Mouse (Mus musculus): ENCODE measurements at regions not wholly inside any gene's neighbourhood (a gene's known extent, or its start where the extent isn't known, plus 50 kb on each side); places are given as distances from the start of the nearest gene placed in this dataset.

DNA sequence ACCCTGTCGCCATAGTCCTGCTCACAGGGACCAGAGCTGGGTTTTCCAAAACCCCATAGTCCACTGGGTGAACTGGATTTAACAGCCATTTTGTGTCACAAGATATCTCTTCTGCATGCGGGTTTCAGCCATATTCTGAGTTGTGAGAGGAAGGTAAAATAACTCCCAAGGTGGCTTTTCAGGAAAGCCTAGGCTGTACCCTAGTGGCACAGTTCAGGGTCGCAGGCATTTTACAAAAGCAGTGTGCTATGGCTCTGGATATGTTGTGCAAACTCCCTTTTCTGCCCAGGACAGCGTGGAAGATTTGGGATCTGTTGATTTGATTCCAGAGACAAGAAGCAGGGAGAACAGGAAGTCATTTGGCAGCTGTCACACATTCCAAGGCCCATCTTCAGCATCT lies 588.3 kb upstream of the Mgmt start:
- Histone ChIP-seq H3K27ac (ENCODE audit: low read length) (no peak overlapping the region), H3K4me3 (ENCODE audit: low read length) (no peak overlapping the region), H3K4me1 (ENCODE audit: control insufficient read depth, insufficient read depth, low read length) (no peaks in the 10 kb centered on the region), H3K9me3 (replicated peaks; ENCODE audit: control insufficient read depth, low read length) (no peaks in the 10 kb centered on the region), H3K27me3 (ENCODE audit: control insufficient read depth, insufficient read depth, low read length) (no peaks in the 10 kb centered on the region), H3K36me3 (ENCODE audit: control insufficient read depth, insufficient read depth) (no peaks in the 10 kb centered on the region), H3K4me2 (ENCODE audit: low read depth, low read length) (no peak overlapping the region), H3K9ac (ENCODE audit: low read length) (no peak overlapping the region)
- no peak for ATAC-seq (replicated peaks; ENCODE audit: extremely low read depth, insufficient read depth, low FRiP score)
- 67% methylated on average over 4 of the region's 4 CpGs for WGBS

DNA sequence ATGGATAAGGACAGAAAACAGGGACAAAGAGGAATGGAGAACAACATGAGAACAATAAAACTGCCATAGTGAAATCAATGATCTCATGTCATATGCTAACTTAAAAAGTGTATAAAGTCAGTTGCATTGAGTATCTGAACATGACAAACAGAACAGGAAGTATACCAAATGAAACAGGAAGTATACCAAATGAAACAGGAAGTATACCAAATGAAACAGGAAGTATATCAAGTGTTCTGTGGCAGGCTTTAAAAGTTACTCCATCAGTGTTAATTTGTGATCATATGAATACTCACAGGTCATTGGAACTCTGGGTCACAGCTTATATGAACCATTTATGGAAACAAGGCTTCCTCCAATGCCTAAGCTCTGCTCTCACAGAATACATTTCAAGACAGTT lies 585.6 kb upstream of the Mgmt start:
- no peak overlapping the region for H3K4me3 ChIP-seq (ENCODE audit: low read length)
- no peaks in the 10 kb centered on the region for H3K4me1 ChIP-seq (ENCODE audit: control insufficient read depth, insufficient read depth, low read length)
- no peak overlapping the region for H3K9ac ChIP-seq (ENCODE audit: low read length)
- H3K27ac ChIP-seq (ENCODE audit: low read length) = no peak overlapping the region
- no peaks in the 10 kb centered on the region for H3K9me3 ChIP-seq (replicated peaks; ENCODE audit: control insufficient read depth, low read length)
- H3K27me3 ChIP-seq (ENCODE audit: control insufficient read depth, insufficient read depth, low read length) = no peaks in the 10 kb centered on the region
- H3K4me2 ChIP-seq (ENCODE audit: low read depth, low read length) = no peak overlapping the region
- no peaks in the 10 kb centered on the region for H3K36me3 ChIP-seq (ENCODE audit: control insufficient read depth, insufficient read depth)
- ATAC-seq (replicated peaks; ENCODE audit: extremely low read depth, insufficient read depth, low FRiP score) = no peak

- ATAC-seq (replicated peaks; ENCODE audit: extremely low read depth, insufficient read depth, low FRiP score) = 0 out of 2 replicates have a peak, but pooled peaks have one; percentile 18
- no peaks in the 10 kb centered on the region for H3K9me3 ChIP-seq (replicated peaks; ENCODE audit: control insufficient read depth, low read length)
- H3K27me3 ChIP-seq (ENCODE audit: control insufficient read depth, insufficient read depth, low read length) = no peaks in the 10 kb centered on the region
- H3K9ac ChIP-seq (ENCODE audit: low read length) = no peak overlapping the region
- H3K4me3 ChIP-seq (ENCODE audit: low read length) = no peak overlapping the region
- no peak overlapping the region for H3K27ac ChIP-seq (ENCODE audit: low read length)
- no peaks in the 10 kb centered on the region; the same call in 1 of the 2 replicates for H3K4me1 ChIP-seq (ENCODE audit: control insufficient read depth, insufficient read depth, low read length)
- no peak overlapping the region for H3K4me2 ChIP-seq (ENCODE audit: low read depth, low read length)
- H3K36me3 ChIP-seq (ENCODE audit: control insufficient read depth, insufficient read depth) = no peaks in the 10 kb centered on the region
- 55% methylated on average over 4 of the region's 4 CpGs for WGBS
These were observed 567.1 kb upstream of the Mgmt start for GRCm38 (mm10) chr7:136327281-136327680.

DNA sequence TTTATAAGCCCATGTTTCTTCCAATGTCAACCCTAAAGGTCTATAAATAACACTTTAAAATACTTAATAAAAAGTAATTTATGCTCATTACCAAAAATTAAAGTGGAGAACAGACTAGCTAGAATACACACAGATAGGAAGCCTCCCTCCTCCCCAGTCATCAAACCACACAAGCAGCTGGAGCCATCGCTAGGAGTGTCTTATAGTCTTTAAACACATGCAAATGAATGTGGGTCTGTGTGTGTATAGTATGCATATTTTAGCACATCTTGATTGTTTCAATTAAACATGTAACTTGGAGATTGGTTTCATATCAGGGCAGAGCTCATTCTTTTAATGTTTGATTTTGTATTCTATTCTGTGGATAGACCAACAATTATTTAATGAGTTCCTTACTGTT lies 564.0 kb upstream of the Mgmt start:
- H3K9ac ChIP-seq (ENCODE audit: low read length) = no peak overlapping the region
- ATAC-seq (replicated peaks; ENCODE audit: extremely low read depth, insufficient read depth, low FRiP score) = no peak
- no peaks in the 10 kb centered on the region for H3K9me3 ChIP-seq (replicated peaks; ENCODE audit: control insufficient read depth, low read length)
- H3K36me3 ChIP-seq (ENCODE audit: control insufficient read depth, insufficient read depth) = no peaks in the 10 kb centered on the region
- 80% methylated on average over 1 of the region's 1 CpGs for WGBS
- no peak overlapping the region for H3K4me2 ChIP-seq (ENCODE audit: low read depth, low read length)
- no peaks in the 10 kb centered on the region for H3K27me3 ChIP-seq (ENCODE audit: control insufficient read depth, insufficient read depth, low read length)
- H3K27ac ChIP-seq (ENCODE audit: low read length) = no peak overlapping the region
- H3K4me3 ChIP-seq (ENCODE audit: low read length) = no peak overlapping the region
- H3K4me1 ChIP-seq (ENCODE audit: control insufficient read depth, insufficient read depth, low read length) = no peaks in the 10 kb centered on the region; the same call in 1 of the 2 replicates

DNA sequence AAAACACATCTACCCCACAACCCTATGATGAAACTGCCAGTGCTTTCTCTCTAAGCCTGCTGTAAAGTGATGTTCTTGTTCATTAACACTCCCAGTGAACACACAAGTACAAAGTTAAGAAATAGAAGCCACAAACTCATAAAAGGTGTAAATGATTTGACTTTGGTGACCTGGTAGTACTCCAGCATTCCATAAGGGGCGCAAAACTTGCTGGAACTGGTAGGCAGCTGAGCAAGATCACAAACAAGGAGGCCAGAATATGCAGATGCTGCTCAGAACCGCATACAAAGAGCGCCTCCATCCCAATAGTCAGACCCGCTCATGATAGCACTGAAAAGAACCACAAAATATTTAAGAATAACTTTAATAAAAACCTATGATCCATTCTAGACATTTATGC lies 561.6 kb upstream of the Mgmt start:
- Histone ChIP-seq H3K4me1 (ENCODE audit: control insufficient read depth, insufficient read depth, low read length) (no peaks in the 10 kb centered on the region; the same call in 1 of the 2 replicates), H3K9ac (ENCODE audit: low read length) (no peak overlapping the region), H3K27me3 (ENCODE audit: control insufficient read depth, insufficient read depth, low read length) (no peaks in the 10 kb centered on the region), H3K27ac (ENCODE audit: low read length) (no peak overlapping the region), H3K9me3 (replicated peaks; ENCODE audit: control insufficient read depth, low read length) (no peaks in the 10 kb centered on the region), H3K4me3 (ENCODE audit: low read length) (no peak overlapping the region), H3K4me2 (ENCODE audit: low read depth, low read length) (no peak overlapping the region), H3K36me3 (ENCODE audit: control insufficient read depth, insufficient read depth) (no peaks in the 10 kb centered on the region)
- WGBS = 51% methylated on average over 4 of the region's 4 CpGs
- no peak for ATAC-seq (replicated peaks; ENCODE audit: extremely low read depth, insufficient read depth, low FRiP score)

- peaks cover 18% of the 10 kb centered on the region for H3K4me1 ChIP-seq (ENCODE audit: control insufficient read depth, insufficient read depth, low read length)
- H3K36me3 ChIP-seq (ENCODE audit: control insufficient read depth, insufficient read depth) = no peaks in the 10 kb centered on the region
- no peak overlapping the region for H3K4me3 ChIP-seq (ENCODE audit: low read length)
- H3K9ac ChIP-seq (ENCODE audit: low read length) = no peak overlapping the region
- 83% methylated on average over 16 of the region's 16 CpGs for WGBS
- H3K4me2 ChIP-seq (ENCODE audit: low read depth, low read length) = no peak overlapping the region
- no peak for ATAC-seq (replicated peaks; ENCODE audit: extremely low read depth, insufficient read depth, low FRiP score)
- H3K9me3 ChIP-seq (replicated peaks; ENCODE audit: control insufficient read depth, low read length) = no peaks in the 10 kb centered on the region
- H3K27ac ChIP-seq (ENCODE audit: low read length) = no peak overlapping the region
- H3K27me3 ChIP-seq (ENCODE audit: control insufficient read depth, insufficient read depth, low read length) = no peaks in the 10 kb centered on the region
These were observed 552.7 kb upstream of the Mgmt start for GRCm38 (mm10) chr7:136341599-136342210.

- H3K4me2 ChIP-seq (ENCODE audit: low read depth, low read length) = no peak overlapping the region; the same call in 1 of the 2 replicates
- no peaks in the 10 kb centered on the region for H3K27me3 ChIP-seq (ENCODE audit: control insufficient read depth, insufficient read depth, low read length)
- peaks cover 18% of the 10 kb centered on the region for H3K4me1 ChIP-seq (ENCODE audit: control insufficient read depth, insufficient read depth, low read length)
- H3K36me3 ChIP-seq (ENCODE audit: control insufficient read depth, insufficient read depth) = no peaks in the 10 kb centered on the region
- no peak overlapping the region for H3K4me3 ChIP-seq (ENCODE audit: low read length)
- WGBS = 64% methylated on average over 10 of the region's 10 CpGs
- H3K9me3 ChIP-seq (replicated peaks; ENCODE audit: control insufficient read depth, low read length) = no peaks in the 10 kb centered on the region
- peak overlapping the region; percentile 5; the same call in 1 of the 2 replicates for H3K9ac ChIP-seq (ENCODE audit: low read length)
- ATAC-seq (replicated peaks; ENCODE audit: extremely low read depth, insufficient read depth, low FRiP score) = no peak
- H3K27ac ChIP-seq (ENCODE audit: low read length) = peak overlapping the region; percentile 12
These were observed 552.1 kb upstream of the Mgmt start for GRCm38 (mm10) chr7:136342211-136342799.

GRCm38 (mm10) chr7:136342822-136343221 lies 551.6 kb upstream of the Mgmt start:
- H3K4me1 ChIP-seq (ENCODE audit: control insufficient read depth, insufficient read depth, low read length) = peaks cover 18% of the 10 kb centered on the region
- peak overlapping the region; percentile 37 for H3K27ac ChIP-seq (ENCODE audit: low read length)
- no peaks in the 10 kb centered on the region for H3K9me3 ChIP-seq (replicated peaks; ENCODE audit: control insufficient read depth, low read length)
- 20% methylated on average over 8 of the region's 8 CpGs for WGBS
- H3K9ac ChIP-seq (ENCODE audit: low read length) = peak overlapping the region; percentile 5; the same call in 1 of the 2 replicates
- no peaks in the 10 kb centered on the region for H3K36me3 ChIP-seq (ENCODE audit: control insufficient read depth, insufficient read depth)
- peak overlapping the region; percentile 29; the same call in 1 of the 2 replicates for H3K4me2 ChIP-seq (ENCODE audit: low read depth, low read length)
- no peak overlapping the region for H3K4me3 ChIP-seq (ENCODE audit: low read length)
- peak; percentile 65; the same call in 1 of the 2 replicates for ATAC-seq (replicated peaks; ENCODE audit: extremely low read depth, insufficient read depth, low FRiP score)
- H3K27me3 ChIP-seq (ENCODE audit: control insufficient read depth, insufficient read depth, low read length) = no peaks in the 10 kb centered on the region

GRCm38 (mm10) chr7:136343494-136343893 lies 550.9 kb upstream of the Mgmt start:
- no peak for ATAC-seq (replicated peaks; ENCODE audit: extremely low read depth, insufficient read depth, low FRiP score)
- 70% methylated on average over 4 of the region's 4 CpGs for WGBS
- H3K4me2 ChIP-seq (ENCODE audit: low read depth, low read length) = no peak overlapping the region

More at GRCm38 (mm10) chr7:136343494-136343893, 550.9 kb upstream of the Mgmt start:
- H3K9ac ChIP-seq (ENCODE audit: low read length) = no peak overlapping the region
- H3K4me3 ChIP-seq (ENCODE audit: low read length) = no peak overlapping the region
- no peaks in the 10 kb centered on the region for H3K36me3 ChIP-seq (ENCODE audit: control insufficient read depth, insufficient read depth)
- peaks cover 18% of the 10 kb centered on the region for H3K4me1 ChIP-seq (ENCODE audit: control insufficient read depth, insufficient read depth, low read length)
- H3K27me3 ChIP-seq (ENCODE audit: control insufficient read depth, insufficient read depth, low read length) = no peaks in the 10 kb centered on the region
- no peaks in the 10 kb centered on the region for H3K9me3 ChIP-seq (replicated peaks; ENCODE audit: control insufficient read depth, low read length)
- H3K27ac ChIP-seq (ENCODE audit: low read length) = no peak overlapping the region
